17 mouse cellular contexts compared by ENCODE assay signal in the genomic region with DNA sequence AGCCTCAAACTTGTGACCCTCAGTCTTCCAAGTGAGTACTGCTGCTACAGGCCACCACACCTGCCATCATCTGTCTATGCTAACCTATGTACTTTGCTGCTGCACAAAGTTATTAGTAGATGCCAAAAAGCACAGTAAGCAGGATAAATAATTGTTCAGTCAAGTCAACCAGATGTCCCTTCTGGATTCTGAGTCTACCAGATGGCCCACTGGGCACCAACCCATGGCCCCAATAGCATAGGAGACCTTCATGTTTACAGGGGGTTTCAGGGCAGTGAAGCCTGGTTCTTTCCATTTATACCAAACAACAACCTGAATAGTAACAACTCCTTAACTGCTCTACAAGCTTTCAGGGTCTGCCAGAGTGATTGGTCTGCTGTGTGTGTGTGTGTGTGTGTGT. TPM values are rescaled to one million over a fixed set of nuclear protein-coding genes. Genes with fewer than 3 reads are reported as not detected.
"Had no signal": no experiment of that assay in that cellular context is flagged by ENCODE, and none has a peak within 500 bp of the region (broad histone marks: within the 10 kb centered on the region; RNA-seq: fewer than 3 reads in every experiment).

No protein-coding gene starts in this region.

- H3K27me3 ChIP-seq: neural tube, embryonic 12.5 days; neural tube, embryonic 13.5 days; neural tube, embryonic 15.5 days; stomach, embryonic 15.5 days had no signal

- H3K27ac ChIP-seq: neural tube, embryonic 12.5 days; neural tube, embryonic 13.5 days; neural tube, embryonic 15.5 days; stomach, embryonic 15.5 days; stomach, postnatal 0 days had no signal

- H3K4me3 ChIP-seq: neural tube, embryonic 12.5 days; neural tube, embryonic 13.5 days; neural tube, embryonic 15.5 days; stomach, embryonic 15.5 days had no signal

- H3K36me3 ChIP-seq: neural tube, embryonic 12.5 days; neural tube, embryonic 13.5 days; neural tube, embryonic 15.5 days; stomach, embryonic 15.5 days had no signal

- DNase-seq: retina, postnatal 1 day; right cerebral cortex, adult 18-20 months; right cerebral cortex, postnatal 14 days; right cerebral cortex, postnatal 25 days; right cerebral cortex, postnatal 4 days; spleen, adult 18-20 months; thymus, adult 18-20 months; thymus, postnatal 14 days; thymus, postnatal 25 days; thymus, postnatal 36 days; thymus, postnatal 4 days had no signal

RNA-seq across cellular contexts. Expression of a gene that starts 39.0 kb away (rescaled TPM):
- total RNA-seq: neutrophil, adult 5-6 weeks had no signal
